Mouse (Mus musculus): Measurements from ENCODE around the gene Hist1h3h.
A peak's percentile ranks its signal among the peaks of the same experiment; 100 is the strongest.
"Not testable (repeated sequence)": the region's sequence is repeated elsewhere in the genome, so short reads cannot be mapped to it uniquely, and the experiment has no call there.

The Hist1h3h gene

DNA sequence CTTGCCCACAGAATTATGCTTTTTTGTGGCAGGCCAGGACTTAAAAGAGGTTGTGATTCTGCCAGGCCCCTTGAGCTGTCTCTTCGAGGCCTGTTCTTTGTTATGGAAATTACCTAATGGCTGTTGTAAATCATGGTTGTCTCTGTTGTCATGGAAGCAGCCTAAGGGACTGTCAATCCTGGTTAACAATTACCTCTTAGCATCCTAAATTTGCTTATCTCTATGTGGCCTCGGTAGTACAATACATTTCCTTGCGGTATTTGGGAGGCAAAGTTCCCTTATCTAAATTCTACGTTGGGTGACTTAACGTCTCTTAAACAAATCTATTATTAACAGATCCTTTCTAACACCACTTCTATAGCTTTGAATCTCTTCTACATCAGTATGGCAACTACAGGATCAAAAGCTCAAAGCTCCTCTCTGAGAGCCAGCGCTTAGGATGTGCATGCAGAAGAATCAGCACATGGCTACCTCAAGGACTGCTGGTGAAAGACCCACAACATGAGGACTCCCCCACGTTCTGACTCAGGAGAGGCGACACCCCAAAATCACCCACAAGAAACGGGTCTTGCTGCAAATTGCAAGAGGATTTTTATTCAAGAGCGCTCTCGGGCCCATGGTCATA is 10.6 kb downstream of the Hist1h3h start:
- no peak for DNase-seq (ENCODE audit: low spot score)

DNA sequence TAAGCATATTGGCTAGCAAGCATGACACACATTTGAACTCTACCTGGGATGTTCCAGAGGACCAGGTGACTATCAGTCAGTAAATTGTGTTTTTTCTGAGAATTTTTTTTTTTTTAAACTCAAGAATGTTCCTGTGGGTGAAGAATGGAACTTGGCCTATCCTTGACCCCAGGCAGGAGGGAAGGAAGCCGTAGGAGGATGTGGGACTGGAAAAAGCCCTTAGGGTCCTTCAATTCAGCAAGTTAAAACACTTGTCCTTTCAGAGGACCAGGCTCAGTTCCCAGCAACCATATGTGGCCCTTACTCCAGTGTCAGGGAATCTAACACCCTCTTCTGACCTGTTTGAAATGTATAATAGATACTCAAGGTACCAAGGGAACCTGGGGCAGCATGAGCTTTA is 12.1 kb downstream of the Hist1h3h start:
- DNase-seq (ENCODE audit: low spot score) = no peak

DNA sequence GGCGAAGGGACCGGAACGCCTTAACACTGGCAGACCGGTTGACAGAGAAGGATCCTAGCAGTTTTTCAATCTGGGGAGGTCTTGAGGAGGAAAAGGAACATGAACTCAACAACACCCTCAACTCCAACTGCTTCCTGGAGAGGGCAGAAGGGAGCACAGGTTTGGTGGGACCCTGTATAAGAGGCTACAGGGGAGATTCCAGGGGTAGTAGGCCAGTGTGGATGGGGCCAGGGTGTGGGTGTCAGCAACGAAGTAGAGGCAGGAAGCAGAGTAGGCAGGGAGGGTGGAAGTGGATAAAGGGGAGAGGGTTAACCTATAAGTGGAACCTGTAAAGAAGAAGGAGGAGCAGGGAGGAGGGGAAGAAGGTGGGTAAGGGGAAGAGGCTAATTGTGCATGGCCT is 16.0 kb downstream of the Hist1h3h start:
- no peak for DNase-seq (ENCODE audit: low spot score)

DNA sequence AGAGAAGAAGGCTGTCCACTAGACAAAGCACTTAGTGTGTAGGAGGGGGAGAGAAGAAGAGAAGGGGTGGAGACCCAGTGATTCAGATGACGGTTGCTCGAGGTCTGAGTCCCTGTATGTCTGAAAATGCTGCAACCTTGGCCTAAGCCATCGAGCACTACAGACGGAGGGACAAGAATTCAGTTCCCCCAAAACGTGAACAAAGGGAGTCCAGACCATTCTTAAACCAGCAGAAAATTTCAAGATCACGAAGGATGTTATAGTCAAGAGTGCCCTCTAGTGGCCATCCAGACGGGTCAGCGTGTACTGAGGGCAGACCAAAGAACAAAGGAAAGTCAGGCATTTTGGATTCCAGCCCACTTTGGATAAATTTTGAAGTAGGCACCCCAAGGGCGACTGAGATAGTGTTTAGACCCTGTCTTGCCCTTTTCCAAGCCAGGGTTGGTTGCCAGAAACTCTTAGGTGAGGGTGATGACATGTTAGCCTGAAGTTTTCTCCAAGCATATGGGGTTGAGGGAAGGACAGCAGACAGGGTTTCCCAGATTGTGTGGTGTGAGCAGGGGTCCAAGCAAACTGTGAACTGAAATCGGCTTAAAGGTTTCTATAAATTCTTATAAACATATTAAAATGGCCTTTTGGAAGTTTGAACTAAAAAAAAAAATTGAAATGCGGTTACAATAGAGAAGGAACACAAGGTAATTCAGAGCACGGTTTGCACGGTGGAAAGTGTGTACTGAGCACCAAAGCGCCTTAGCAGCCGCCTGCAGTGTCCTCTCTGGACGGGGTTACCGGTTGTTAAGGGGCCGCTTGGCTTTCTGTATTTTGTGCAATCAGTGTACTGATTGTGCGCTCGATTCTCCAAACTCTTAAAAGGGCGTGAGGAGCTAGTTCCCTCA is 16.8 kb downstream of the Hist1h3h start:
- DNase-seq (ENCODE audit: low spot score) = peak; percentile 78

DNA sequence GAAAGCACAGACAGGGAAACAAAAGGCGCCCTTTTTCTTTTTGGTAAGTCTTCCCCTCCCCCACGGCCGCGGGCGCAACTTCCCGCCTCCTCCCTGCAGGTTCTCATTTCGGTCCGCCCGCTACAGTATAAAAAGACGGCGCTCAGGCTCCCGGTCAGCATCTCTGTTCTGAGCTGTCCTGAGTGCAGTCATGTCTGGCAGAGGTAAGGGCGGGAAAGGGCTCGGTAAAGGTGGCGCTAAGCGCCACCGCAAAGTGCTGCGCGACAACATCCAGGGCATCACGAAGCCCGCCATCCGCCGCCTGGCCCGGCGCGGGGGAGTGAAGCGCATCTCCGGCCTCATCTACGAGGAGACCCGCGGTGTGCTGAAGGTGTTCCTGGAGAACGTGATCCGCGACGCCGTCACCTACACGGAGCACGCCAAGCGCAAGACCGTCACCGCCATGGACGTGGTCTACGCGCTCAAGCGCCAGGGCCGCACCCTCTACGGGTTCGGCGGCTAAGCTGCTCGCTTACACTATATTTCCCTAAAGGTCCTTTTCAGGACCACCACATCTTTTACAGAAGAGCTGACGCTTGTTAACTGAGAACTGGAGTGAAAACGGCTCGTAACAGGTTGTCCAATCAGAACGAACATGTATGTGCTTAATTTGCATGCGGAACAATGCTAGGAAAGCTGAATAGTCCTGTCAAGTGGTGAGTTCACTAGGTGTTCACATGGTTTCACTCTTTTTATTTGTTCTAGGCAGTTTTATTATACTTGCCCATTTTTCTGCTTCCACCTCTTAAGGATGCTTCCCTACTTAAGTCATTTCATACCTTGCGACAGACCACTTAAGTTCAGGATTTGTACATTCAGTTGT is 17.7 kb downstream of the Hist1h3h start, which contains the start of gene Hist1h4j:
Hist1h4j (plus strand) TSS at position 159 of the 862 bp plus-strand sequence.
- peak; percentile 62 for DNase-seq (ENCODE audit: low spot score)

DNA sequence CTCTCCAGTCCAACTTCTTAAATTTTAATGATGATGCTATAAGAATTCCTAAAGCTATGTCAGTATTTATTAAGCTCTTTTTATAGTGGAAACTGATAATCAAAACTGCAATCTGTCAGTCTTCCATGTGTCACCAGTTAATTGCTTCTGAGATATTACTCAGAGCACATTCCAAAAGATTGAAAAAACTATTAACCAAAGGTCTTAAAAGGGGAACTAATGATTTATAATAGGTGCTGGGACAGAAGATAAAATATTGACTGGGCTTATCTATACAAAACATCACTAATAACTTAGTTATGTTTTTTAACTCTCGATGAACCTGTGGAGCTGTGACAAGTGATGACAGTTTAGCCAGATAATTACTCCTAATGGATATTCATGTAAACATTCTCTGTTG is 27.5 kb downstream of the Hist1h3h start:
- no peak for DNase-seq (ENCODE audit: low spot score)

DNA sequence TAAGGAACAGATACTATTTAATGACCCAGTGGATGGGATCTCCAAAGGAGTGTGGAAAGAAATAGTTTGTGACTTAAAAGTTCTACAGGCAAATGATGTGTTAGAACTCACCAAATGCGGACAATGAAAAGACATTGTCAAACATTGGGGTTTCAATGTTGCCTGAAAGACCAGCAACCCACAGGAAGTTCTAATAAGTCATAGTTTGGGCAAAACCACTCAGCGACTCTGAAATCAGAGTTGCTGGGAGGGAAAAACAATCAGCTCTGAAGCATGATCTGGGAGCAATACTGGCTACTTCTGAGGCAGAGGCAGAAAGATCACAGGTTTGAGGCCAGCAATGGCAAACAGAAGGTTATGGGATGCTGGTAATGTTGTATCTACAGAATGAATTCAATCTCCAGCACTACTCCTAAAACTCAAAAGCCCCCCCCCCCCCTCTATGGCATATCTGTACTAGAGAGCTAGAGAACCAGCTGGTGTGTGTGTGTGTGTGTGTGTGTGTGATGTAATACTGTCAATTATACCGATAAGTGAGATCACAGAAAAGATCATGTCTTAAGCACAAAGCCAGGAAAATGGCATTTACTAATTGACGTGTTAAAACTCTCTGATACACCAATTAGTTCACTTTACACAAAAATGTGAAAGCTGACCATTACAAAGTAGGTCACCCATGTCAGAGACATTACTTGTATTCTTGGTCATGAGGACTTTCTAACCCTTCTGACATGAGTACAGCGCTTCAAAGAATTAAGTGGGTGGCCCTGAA is 32.1 kb downstream of the Hist1h3h start:
- DNase-seq (ENCODE audit: low spot score) = no peak

DNA sequence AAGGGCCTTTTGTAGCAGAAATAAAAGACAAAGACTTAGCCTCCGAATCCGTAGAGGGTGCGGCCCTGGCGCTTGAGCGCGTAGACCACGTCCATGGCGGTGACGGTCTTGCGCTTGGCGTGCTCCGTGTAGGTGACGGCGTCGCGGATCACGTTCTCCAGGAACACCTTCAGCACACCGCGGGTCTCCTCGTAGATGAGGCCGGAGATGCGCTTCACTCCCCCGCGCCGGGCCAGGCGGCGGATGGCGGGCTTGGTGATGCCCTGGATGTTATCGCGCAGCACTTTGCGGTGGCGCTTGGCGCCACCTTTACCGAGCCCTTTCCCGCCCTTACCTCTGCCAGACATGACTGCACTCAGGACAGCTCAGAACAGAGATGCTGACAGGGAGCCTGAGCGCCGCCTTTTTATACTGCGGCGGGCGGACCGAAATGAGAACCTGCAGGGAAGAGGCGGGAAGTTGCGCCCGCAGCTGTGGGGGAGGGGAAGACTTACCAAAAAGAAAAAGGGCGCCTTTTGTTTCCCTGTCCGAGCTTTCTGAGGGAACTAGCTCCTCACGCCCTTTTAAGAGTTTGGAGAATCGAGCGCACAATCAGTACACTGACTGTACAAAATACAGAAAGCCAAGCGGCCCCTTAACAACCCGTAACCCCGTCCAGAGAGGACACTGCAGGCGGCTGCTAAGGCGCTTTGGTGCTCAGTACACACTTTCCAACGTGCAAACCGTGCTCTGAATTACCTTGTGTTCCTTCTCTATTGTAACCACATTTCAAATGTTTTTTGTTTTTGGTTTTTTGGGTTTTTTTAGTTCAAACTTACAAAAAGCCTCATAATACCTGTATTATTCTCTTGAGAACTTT is 32.9 kb downstream of the Hist1h3h start, which contains the start of gene Hist1h4k:
Hist1h4k (minus strand) TSS at position 347 of the 859 bp plus-strand sequence.
- peak; percentile 86 for DNase-seq (ENCODE audit: low spot score)

DNA sequence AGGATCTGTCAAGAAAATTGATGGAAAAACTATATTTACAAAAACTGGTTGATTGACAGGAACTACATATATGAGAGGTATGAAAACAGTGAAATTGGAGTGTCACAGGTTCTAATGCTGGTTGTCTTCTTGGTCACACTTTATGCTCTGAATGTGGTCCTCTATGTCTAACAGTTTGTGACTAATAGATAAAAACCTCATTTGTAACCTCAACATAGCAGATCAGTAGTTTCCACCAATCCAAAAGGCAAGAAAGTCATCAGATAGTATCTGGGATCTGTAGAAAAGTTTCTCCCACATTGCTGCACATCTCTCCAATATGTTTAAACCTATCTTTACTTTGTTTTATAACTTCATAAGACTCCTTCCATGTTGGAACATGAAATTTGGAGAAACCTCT is 34.0 kb downstream of the Hist1h3h start:
- no peak for DNase-seq (ENCODE audit: low spot score)

DNA sequence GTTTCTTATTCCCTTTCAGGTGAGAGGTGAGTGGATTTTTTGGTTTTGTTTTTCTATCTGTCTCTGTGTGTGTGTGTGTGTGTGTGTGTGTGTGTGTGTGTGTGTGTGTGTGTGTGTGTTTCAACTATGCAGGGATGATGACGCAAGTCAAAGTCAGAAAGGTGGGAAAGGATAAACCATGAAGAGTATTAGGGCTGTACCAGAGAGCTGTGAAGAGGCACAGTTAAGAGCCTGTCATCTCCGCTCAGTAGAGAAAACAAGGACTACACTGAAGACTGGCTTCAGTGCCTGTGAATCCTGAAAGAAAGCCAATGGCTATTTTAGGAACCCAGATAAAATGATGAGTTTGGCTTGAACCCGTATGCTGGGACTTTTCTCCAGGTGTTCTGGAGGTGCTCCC is 34.4 kb downstream of the Hist1h3h start:
- no peak for DNase-seq (ENCODE audit: low spot score)

DNA sequence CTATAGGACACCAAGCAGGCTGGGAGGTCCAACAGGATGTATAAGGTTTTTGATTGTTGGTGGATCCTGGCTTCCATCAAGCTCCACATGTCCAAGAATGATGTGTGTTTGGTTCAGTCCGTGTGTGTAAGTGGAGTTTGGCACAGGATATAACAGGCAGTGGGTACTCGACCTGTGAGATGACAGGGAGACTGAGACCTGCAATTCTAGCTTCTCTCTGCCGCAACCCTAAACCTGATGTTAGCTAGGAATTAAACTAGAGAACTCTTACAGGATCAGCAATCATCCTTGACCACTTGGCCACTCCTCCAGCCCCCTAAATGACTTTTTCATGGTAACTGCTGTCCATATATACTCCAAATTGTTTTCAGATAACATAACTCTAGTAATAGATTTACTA is 34.9 kb downstream of the Hist1h3h start:
- no peak for DNase-seq (ENCODE audit: low spot score)

DNA sequence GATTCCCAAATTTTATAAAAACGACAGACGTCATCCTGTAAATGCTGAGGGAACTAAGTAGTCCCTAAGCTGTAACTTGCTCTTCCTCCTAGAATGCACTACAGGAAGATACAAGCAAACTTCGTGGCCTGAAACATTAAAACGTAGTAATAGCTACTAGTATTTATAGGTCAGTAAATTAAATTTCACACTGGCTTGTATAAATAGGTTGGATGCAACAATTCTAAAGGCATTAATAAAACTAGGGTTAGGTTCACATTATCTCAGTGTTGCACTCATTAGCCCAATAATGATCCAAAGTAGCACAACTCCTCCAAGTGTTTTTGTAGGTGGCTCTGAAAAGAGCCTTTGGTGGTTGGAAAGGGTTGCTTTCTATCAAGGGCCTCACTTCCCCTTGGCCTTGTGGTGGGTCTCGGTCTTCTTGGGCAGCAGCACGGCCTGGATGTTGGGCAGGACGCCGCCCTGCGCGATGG is 35.6 kb downstream of the Hist1h3h start:
- DNase-seq (ENCODE audit: low spot score) = no peak

DNA sequence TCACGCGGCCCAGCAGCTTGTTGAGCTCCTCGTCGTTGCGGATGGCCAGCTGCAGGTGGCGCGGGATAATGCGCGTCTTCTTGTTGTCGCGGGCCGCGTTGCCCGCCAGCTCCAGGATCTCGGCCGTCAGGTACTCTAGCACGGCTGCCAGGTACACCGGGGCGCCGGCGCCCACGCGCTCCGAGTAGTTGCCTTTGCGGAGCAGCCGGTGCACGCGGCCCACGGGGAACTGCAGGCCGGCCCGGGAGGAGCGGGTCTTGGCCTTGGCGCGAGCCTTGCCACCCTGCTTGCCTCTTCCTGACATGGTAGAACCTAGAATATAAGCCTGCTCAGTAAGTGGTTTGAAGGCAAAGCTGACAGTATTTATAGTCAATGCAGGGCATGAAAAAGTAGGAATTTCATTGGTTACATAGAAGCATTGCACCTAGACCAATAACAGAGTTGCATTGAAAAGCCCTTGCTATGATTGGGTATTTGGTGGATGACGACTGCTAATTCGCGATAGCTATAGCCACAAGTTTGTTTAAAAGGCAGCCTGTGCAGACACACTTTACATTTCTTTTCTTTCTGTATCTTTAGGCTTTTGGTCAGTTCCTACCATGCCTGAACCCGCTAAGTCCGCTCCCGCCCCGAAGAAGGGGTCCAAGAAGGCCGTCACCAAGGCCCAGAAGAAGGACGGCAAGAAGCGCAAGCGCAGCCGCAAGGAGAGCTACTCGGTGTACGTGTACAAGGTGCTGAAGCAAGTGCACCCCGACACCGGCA is 36.2 kb downstream of the Hist1h3h start, which contains the start of the genes Hist1h2ak and Hist1h2bn:
Hist1h2ak (minus strand) TSS at position 304 of the 762 bp plus-strand sequence.
Hist1h2bn (plus strand) TSS at position 600 of the 762 bp plus-strand sequence.
- DNase-seq (ENCODE audit: low spot score) = peak; percentile 77

DNA sequence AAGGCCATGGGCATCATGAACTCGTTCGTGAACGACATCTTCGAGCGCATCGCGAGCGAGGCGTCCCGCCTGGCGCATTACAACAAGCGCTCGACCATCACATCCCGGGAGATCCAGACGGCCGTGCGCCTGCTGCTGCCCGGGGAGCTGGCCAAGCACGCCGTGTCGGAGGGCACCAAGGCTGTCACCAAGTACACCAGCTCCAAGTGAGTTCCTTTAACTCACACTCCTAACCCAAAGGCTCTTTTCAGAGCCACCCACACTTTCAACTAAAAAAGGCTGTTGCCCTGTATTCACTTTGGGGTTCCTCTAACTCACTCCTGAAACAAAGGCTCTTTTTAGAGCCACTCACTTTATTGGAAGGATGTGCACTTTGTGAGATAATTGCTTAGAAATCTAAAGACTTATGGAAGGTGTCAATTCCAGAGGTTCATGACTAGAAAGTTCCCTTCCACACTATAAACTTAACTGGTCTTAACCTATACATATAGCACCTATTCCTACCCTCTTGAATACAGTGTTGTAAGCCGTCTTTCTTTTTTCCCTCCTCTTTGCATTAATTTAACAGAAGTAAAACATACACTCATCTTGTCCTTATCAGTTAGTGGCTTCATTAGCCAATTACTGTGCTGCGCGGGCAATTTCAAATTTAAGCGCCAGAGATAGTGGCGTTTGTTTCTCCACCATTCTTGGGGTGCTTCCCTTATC is 37.0 kb downstream of the Hist1h3h start:
- not testable (repeated sequence) for DNase-seq (ENCODE audit: low spot score)

DNA sequence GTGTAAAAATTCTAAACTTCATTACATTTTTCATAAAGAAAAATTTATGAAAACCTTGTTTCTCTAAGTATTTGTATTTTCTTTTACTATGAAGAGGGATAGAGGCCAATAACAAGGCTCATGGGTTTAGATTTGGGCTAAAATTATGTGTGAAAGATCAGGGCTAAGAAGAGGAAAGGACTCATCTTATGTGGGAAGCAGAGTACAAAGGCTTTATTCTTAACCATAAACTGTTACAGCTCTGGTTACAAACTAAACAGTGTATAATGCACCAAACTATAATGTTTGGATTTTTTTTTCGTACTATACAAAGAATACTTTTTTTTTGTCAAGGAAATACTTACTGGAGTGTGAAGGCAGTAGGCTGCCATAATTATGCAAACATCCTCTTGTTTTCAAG is 38.2 kb downstream of the Hist1h3h start:
- no peak for DNase-seq (ENCODE audit: low spot score)
